Mouse (Mus musculus): Measurements from ENCODE around the gene Pagr1b. TPM values are rescaled to one million over a fixed set of nuclear protein-coding genes. Genes with fewer than 3 reads are reported as not detected.

Gene Pagr1b
- total RNA-seq, 2 experiments from 2014 or later: not detected

DNA sequence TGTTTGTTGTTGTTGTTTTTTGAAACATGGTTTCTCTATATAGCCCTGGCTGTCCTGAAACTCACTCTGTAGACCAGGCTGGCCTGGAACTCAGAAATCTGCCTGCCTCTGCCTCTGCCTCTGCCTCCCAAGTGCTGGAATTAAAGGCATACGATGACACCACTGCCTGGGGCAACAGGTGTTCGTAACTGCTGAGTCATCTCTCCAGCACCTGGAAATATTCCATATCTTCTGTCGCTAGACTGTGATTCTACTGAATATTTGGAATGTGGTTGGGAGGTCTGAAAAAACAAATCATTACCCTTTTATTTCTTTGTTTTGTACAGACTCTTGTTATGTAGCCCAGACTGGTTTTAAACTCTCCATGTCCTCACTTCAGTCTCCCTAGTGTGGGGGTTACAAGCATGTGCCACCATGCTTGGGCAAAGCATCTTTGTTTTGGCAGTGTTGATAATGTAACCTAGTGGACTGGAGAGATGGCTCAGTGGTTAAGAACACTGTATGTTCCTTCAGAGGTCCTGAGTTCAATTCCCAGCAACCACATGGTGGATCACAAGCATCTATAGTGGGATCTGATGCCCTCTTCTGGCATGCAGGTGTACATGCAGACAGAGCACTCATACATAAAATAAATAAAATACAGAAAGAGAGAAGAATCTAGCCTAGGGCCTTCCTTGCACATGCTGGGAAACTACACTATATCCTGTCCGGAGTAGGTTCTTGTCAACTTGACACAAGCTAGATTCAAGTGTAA is 12.0 kb downstream of the Pagr1b start:
- DNase-seq: no peak
- intact Hi-C loops (cut with DNase I): no loop called here

DNA sequence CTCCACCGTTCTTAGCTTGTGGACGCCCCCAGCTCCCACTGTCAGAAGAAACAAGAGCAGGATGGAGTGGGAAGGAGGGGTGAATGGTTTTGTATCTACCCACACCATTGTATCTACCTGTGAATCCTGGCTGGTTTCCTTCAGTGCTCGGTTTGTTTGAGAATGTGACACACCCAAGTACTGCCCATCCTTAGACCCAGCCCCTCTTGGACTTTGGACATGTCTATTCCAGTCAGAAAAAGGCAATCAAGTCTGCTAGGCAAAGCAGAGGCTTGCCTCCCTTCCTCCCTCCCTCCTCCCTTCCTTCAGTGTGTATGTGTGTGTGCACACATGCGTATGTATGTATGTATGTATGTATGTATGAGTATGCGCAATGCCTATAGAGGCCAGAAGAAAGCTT is 12.7 kb downstream of the Pagr1b start:
- no peak for DNase-seq
- intact Hi-C loops (cut with DNase I): no loop called here

DNA sequence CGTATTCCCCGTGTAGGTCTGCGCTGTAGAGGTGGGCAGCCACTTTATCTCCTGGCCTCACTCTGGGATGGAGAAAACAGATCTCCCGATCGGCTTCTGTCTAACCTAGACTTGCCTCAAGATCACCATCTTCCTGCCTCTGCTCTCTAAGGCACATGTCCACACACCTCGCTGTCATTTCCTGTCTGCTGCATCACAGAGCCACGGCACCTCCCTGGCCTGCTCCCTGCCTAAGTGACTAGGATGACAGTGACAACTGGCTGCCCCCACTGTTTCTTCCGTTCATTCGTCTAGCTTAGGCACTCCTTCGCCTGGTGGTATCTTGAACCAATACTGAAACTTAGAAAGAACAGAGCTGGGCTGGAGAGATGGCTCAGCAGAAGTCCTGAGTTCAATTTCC is 16.7 kb downstream of the Pagr1b start:
- intact Hi-C loops (cut with DNase I): no loop called here
- no peak for DNase-seq

DNA sequence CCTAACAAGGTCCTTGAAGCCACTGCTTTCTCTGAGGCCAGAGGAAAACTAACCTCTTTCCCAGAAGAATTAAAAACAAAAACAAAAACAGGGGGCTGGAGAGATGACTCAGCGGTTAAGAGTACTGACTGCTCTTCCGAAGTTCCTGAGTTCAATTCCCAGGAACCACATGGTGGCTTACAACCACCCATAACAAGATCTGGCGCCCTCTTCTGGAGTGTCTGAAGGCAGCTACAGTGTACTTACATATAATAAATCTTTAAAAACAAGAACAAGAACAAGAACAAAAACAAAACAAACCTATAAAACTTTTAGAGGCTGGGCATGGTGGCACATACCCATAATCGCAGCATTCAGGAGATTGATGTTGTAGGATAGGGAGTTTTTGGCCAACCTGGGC is 19.8 kb downstream of the Pagr1b start:
- intact Hi-C loops (cut with DNase I): no loop called here

DNA sequence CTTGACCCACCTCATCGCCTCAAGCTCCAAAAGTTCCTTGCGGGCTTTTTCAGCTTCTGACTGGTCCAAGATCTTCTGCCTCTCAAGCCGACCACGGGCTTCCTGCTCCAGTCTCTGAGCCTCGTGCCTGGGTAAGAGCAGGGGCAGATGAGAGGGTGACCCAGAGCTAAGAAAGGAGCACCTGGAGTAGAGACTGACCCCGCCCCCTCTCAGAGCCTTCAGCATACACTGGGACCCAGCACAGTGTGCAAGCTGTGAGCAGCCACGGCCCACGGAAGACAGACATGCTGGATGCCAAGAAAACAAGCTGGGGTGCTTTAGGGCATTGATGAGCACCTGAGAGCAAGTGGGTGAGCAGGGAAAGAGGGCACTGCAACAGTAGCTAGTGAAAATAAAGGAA is 27.5 kb downstream of the Pagr1b start:
- intact Hi-C loops (cut with DNase I): no loop called here
- DNase-seq: no peak

More for the DNA sequence above, 19.8 kb downstream of the Pagr1b start:
- DNase-seq: no peak

DNA sequence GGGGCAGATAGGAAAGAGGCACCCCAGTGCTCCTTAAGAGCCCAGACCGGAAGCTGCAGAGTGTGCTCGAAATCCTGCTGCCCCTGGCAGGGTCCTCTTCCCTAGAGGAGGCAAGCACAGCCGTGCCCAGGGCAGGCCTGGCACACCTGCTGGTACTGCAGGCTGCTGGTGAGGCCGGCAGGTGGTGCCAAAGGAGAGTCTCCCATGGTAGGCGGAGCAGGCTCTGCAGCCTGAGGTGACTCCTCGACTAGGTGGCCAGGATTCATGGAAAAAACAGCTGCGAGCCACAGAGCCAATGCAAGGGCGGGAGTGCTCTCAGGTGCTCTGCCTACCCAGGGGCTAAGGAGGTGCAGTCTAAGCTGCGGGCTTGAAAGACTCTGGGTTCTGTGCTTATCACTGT is 30.0 kb downstream of the Pagr1b start:
- DNase-seq: peak; percentile 62 to 68
- intact Hi-C loops (cut with DNase I): loop anchor here (2.0 kb wide), 1 partner anchor 118 kb away; no protein-coding TSS in a partner anchor

DNA sequence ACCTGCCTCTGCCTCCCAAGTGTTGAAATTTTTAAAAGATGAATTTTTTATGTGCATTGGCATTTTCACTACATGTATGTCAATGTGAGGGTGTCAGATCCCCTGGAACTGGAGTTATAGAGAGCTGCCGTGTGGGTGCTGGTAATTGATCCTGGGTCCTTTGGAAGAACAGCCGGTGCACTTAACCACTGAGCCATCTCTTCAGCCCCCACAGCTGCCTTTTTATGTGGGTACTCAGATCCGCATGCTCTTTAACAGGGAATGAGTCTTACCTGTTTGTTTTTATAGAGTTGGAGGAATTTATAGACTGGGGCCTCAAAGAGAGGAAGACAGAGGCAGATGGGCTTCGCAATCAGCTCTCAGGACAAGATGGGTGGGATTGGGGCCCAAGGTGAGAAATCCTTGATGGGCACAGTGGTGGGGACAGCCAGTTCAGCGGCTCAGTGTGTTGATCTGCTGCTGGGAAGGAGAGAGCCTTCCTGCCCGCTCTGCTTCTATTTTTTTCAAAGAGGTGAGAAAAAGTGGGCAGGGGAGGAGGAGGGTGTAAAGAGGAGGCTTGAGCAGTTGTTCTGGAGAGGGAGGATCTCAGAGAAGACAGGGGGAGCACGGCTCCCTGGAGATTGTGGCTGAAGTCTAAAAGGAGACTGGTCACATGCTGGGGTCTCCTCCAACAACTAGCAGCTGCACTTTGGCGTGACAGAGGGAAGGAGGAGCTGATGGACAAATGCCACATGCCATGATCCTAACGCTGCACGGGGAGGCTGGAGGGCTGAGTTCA is 31.4 kb downstream of the Pagr1b start:
- intact Hi-C loops (cut with DNase I): no loop called here
- no peak for DNase-seq

DNA sequence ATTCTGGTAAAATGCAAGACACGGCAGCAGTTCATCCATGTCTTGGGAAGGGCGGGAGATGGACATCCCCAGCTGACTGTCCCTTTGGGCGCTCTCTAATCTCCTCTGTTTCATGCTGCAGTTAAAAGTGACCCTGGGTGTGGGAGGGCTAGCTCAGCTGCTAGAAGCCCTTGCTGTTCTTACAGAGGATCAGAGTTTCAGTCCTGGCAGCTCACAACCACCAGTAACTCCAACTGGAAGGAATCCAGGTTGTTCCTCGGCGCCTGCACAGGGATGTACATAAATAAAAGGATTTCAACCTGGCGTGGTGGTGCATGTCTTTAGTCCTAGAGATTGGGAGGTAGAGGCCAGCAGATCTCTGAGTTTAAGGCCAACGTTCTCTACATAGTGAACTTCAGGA is 33.2 kb downstream of the Pagr1b start:
- DNase-seq: no peak
- intact Hi-C loops (cut with DNase I): no loop called here

DNA sequence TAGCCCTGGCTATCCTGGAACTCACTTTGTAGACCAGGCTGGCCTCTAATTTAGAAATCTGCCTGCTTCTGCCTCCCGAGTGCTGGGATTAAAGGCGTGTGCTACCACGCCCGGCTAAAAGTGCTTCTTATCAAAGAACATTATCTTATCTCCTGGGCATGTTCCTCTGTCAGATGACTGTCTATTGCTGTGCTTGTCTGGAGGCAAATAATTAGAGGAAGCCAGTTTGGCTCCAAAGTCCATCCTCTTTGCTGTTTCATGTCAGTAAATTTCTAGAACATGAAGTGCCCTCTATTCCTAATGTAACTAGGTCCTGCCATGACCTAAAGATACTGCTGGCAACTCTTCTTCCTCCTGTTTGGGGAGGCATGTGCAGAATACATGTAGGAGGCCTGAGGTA is 34.2 kb downstream of the Pagr1b start:
- intact Hi-C loops (cut with DNase I): no loop called here
- DNase-seq: no peak

DNA sequence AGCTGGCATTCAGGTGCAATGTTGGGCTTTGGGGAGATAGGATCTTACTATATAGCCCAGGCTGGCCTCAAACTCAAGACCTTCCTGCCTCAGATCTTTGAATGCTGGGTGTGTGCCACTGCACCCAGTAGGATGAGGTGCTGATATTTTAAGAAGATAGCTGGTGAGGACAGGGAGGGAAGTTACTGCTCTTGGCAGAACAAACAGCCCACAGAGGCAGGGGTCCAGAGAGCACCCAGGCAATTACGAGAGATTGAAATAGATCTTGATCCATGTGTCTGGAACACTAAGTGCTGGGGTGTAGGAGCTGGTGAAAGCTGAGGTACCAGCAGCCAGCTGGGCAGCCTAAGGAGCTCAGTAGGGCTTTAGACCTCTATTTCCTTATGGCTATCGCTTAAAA is 34.7 kb downstream of the Pagr1b start:
- no peak for DNase-seq
- intact Hi-C loops (cut with DNase I): no loop called here

DNA sequence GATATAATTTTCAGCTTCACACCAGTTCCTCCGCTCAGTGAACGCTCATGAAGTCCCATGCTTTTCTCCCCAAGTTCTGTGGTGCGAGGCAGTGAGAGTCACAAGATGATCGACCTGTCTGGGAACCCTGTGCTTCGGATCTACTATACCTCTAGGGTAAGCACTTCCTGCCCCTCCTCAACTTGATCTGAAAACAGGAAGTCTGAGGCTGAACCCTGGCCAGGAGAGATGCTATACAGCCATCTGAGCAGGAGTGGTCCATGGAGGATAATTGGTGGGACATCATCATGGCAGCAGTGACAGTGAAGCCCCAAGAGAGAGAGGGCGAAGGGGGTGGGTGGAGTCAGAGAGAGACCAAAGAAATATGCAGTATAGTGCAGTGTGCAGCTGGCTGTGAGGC is 37.4 kb downstream of the Pagr1b start:
- no peak for DNase-seq
- intact Hi-C loops (cut with DNase I): no loop called here

DNA sequence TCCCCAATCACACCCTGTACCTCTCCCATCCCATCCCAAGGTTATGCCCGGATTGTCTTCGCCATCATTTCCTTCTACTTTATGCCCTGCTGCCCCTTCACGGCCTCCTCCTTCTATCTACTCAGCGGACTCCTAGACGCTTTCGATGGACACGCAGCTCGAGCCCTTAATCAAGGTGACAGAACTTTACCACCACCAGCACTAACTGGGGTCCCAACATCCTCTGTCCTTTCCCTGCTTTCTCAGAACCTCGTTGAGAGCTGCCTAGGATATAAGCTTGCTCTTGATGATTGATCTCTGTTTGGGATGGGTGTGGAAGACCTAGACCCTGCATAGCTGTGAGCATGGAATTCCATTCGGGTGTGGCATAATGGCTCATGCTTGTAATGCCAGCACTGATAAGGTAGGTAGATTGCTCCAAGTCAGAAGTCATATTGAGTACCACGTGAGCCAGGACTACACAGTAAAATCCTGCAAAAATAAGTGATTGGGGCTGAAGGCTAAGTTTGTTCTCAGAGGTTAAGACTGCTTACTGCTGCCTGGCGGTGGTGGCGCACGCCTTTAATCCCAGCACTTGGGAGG is 39.3 kb downstream of the Pagr1b start:
- DNase-seq: peak in 1 of 2 experiments; percentile 13
- intact Hi-C loops (cut with DNase I): no loop called here

DNA sequence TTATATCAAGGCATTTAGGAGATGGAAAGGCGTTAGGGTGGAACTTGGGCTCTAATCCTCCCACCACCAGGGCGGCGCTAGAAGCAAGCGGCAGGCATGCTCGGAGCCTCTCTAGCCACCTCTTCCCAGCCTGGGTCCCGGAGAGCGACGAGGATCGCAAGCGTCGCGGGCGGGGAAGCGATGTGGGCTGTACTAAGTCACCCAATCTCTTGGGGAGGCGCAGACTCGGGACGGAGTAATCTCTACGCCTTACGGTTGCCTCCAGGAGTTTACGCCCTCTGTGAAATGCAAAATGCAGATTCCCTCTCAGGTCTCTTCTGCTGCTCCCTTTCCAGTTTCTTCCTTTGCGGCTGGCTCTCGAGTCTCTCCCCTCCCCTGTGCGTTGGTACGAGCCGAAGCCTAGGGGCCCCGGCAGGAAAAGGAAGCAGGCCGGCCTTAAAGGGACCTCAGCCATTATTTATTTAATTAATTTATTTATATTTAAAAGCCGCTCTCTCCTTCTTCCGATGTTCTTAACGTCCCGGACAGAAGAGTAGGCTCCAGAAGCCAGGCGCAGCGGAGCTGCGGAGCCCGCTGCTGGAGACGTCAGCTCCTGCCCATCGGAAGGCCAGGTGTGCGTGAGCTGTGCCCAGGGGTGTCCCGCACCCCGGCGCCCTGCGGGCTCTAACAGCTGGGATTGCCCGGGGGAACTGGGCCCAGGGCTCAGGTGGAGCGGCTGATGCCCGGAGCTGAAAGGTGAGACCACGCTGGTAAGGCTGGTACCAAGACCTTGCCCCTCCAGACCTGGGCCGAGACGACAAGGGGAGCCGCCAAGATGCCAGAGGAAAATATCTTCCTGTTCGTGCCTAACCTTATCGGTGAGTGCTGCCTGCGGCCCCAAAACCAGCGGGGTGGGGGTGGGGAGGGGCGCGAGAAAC is 40.1 kb downstream of the Pagr1b start, which contains the start of gene Cdiptos:
Gene Cdiptos, minus strand, starts transcription at position 149 of the 917 bp plus-strand sequence.
- peak; percentile 97 to 99 for DNase-seq
- intact Hi-C loops (cut with DNase I): loop anchor here (2.0 kb wide), 2 partner anchors 25 to 41 kb away; partner anchors contain the start of genes Pagr1a, Pagr1b and Sez6l2

DNA sequence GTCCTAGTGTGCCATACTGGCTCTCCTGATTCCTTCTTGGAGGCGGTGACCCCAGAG is 40.6 kb downstream of the Pagr1b start, which contains the start of gene Cdipt:
Gene Cdipt, plus strand, starts transcription at position 22 of the 57 bp plus-strand sequence.
- no peak for DNase-seq
- intact Hi-C loops (cut with DNase I): loop anchor here (2.0 kb wide), 2 partner anchors 25 to 41 kb away; partner anchors contain the start of genes Pagr1a, Pagr1b and Sez6l2

DNA sequence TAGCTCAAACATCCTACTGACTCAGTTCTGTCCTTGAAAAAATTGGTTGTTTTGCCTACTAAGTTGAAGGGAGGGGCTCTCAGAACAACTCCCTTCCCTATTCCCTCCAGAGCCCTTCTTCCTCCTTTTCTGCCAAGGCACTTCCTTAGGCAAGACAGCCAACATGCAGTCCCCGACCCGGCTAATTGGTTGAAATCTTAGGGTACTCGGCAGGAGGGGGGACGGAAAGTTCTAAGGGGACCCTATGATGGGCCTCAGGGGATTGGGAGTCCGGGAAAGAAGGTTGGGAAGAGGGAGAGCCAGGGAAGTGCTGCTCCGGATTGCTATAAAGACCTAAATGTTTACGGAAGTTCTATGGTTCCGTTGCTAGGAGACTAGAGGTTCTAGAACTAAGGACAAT is 40.8 kb downstream of the Pagr1b start:
- intact Hi-C loops (cut with DNase I): loop anchor here (2.0 kb wide), 2 partner anchors 25 to 41 kb away; partner anchors contain the start of genes Pagr1a, Pagr1b and Sez6l2
- DNase-seq: no peak

DNA sequence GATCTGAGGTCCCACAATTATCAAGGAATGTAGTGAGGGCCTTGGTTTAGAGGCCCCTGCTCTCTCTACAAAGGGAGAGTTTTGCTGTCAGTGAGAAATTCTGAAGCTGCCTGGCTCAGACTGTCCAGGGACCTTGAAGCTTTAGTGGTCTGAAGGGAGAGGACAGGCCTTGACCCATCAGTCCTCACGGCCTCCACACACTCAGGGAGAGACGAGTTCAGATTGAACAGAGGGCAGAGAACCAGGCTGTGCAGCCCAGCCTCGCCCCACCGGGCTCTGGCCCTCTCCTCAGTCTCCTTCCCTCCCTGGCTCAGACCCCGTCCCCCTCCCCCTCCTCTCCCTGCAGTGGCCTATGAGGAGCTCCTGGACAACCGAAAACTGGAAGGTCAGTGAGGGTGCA is 48.9 kb downstream of the Pagr1b start:
- intact Hi-C loops (cut with DNase I): no loop called here
- DNase-seq: no peak

DNA sequence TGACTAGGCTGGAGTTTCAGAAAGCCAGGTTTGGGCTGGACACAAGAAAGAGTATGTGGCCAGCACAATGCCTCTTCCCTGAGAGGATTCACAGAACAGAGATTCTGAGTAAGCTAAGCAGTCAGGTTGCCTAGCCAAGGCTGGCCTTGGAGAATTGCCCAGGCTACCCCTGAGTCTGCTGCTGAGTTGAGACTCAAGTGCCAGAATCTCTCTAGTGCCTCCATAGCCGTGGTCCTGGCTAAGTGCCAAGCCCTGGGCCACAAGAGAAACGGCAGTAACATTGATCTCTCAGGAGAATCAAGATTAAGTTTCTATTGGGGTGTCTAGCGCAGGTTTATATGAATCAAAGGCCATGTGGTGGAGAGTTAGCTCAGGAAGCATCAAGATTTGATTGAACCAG is 50.7 kb downstream of the Pagr1b start:
- intact Hi-C loops (cut with DNase I): no loop called here
- DNase-seq: no peak

DNA sequence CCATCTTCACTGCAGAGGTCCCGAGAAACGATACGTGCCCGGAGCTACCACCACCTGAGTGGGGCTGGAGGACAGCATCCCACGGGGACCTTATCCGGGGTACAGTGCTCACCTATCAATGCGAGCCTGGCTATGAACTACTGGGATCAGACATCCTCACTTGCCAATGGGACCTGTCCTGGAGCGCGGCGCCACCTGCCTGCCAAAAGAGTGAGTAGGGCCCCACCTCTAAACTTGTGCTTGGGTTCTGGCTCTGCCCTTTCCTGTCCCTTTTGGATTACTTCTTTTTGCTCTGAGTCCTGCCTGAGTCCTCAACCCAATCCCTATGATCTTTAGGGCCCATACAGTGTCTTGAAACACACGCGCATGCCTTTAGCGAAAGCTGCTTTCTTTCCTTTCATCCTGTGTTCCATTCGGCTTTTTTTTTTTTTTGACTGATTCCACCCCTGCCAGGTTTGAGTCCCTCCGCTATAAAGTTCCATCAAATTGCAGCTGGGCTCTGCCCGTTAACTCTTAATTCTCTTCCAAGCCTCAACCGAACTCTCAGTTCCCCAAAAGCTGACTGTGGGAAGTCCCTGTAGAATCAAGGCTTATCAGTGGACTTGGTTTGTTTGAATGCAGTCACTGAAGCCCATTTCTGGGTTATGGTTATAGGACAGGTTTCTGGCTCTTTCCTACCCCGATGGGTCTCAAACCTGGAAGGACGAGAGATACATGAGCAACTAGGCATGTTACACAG is 52.6 kb downstream of the Pagr1b start:
- intact Hi-C loops (cut with DNase I): loop anchor here (1.0 to 2.0 kb wide), 2 partner anchors 131 to 141 kb away; no protein-coding TSS in a partner anchor
- DNase-seq: peak; percentile 53

DNA sequence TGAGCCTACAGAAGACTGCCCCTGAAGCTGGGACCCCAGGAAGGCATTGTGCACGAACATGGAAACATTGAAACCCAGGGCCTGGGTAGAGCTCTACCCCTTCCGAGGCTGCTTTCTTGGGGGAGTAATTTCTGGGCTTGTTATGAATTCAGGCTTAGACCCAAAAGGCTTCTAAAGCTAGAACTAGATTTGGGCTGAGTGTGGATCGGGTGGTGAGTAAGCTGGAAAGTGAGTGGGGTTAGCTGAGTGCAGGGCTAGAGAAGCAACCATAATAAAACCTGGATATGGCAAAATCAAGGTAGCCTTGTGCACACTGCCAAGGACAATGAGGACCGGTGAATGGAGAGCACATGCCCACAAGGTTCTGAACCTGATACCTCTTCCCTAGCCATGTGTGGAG is 54.3 kb downstream of the Pagr1b start:
- no peak for DNase-seq
- intact Hi-C loops (cut with DNase I): loop anchor here (2.0 kb wide), 1 partner anchor 129 kb away; no protein-coding TSS in a partner anchor

DNA sequence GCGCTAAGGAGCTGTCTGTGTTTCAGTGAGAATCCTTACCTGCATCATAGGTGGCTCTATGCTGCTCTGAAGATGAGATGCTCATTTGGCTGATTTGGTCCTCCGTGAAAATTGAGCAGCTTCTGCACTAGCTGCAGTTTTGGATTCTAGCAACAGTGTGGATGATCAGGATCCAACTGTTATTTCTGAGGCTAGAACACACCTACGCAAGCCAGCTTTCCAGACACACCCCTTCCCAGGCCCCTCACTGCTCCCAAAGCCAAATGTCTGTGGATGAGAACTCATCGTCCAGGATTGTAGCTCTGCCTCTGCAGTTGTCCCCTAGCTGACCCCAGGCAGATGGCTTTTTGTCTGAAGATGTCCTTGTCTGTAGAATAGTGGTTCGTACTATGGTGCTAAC is 55.2 kb downstream of the Pagr1b start:
- DNase-seq: no peak
- intact Hi-C loops (cut with DNase I): no loop called here
